9 mouse cellular contexts compared by ENCODE assay signal in genomic region chr7:116294961-116295360, GRCm38 (mm10). TPM values are rescaled to one million over a fixed set of nuclear protein-coding genes. Genes with fewer than 3 reads are reported as not detected.
A peak's percentile ranks its signal among the peaks of the same experiment; 100 is the strongest.
DNase-seq lines count a peak whose midpoint lies in the region; ATAC-seq and TF ChIP-seq lines count a peak whose summit lies in the region.
"Had no signal": no experiment of that assay in that cellular context is flagged by ENCODE, and none has a peak within 500 bp of the region (broad histone marks: within the 10 kb centered on the region; RNA-seq: fewer than 3 reads in every experiment).

No protein-coding gene starts in this region.

- 44% methylated on average over 3 of the region's 3 CpGs for WGBS in embryonic facial prominence, embryonic 14.5 days

- ATAC-seq in embryonic facial prominence, embryonic 14.5 days (ENCODE audit: low read depth): peak; percentile 69; the same call in 1 of the 2 replicates
- ATAC-seq in megakaryocyte progenitor cell, adult 5-6 weeks (replicated peaks; ENCODE audit: poor library complexity): peak; percentile 42

- H3K27ac ChIP-seq in MEL (ENCODE audit: control insufficient read depth, low read depth, low read length): peak overlapping the region; percentile 36
- H3K27ac ChIP-seq in embryonic facial prominence, embryonic 14.5 days (replicated peaks; ENCODE audit: low read depth, low read length): no peak overlapping the region; the same call in 1 of the 2 replicates
- H3K27ac ChIP-seq: layer of hippocampus, adult 2 months had no signal

- no peak overlapping the region for H3K9ac ChIP-seq in MEL (ENCODE audit: control insufficient read depth, low read depth, low read length, poor library complexity, severe bottlenecking)
- H3K9ac ChIP-seq in embryonic facial prominence, embryonic 14.5 days (ENCODE audit: low read depth, low read length): 0 out of 2 replicates have a peak overlapping the region, but pooled peaks have one; percentile 32

- H3K4me2 ChIP-seq in embryonic facial prominence, embryonic 14.5 days (ENCODE audit: low read depth, low read length): no peak overlapping the region

- H3K79me2 ChIP-seq in MEL (ENCODE audit: control insufficient read depth, insufficient read depth, low read length, poor library complexity): no peaks in the 10 kb centered on the region

- peak; percentile 65 for DNase-seq in kidney, adult 11 months
- DNase-seq in kidney, adult 8-10 months: no peak
- DNase-seq in MEL (ENCODE audit: low read depth, low spot score): peak; percentile 83
- DNase-seq in embryonic facial prominence, embryonic 14.5 days (ENCODE audit: low spot score): peak; percentile 60
- DNase-seq in gastrocnemius, postnatal 4 days (ENCODE audit: low spot score in 2 of 2): no peak
- DNase-seq in cerebellum, postnatal 10 days: no peak
- no peak for DNase-seq in cerebellum, adult 18-20 months

- no peaks in the 10 kb centered on the region for H3K9me3 ChIP-seq in MEL (replicated peaks; ENCODE audit: insufficient read depth, low read length)
- H3K9me3 ChIP-seq in embryonic facial prominence, embryonic 14.5 days (ENCODE audit: control insufficient read depth, low read length): no peaks in the 10 kb centered on the region

- no peak overlapping the region for H3K4me3 ChIP-seq in MEL (ENCODE audit: control insufficient read depth in 1 of 2, insufficient read depth in 1 of 2, low read depth in 2 of 2, low read length in 2 of 2)
- no peak overlapping the region for H3K4me3 ChIP-seq in embryonic facial prominence, embryonic 14.5 days (ENCODE audit: low read depth, low read length)
- H3K4me3 ChIP-seq: layer of hippocampus, adult 2 months had no signal

- H3K36me3 ChIP-seq in MEL (ENCODE audit: control insufficient read depth in 1 of 2, insufficient read depth in 2 of 2, low read length in 2 of 2): peaks cover 0 to 8% of the 10 kb centered on the region in 2 experiments; a peak in 2 of 4 replicates
- H3K36me3 ChIP-seq in embryonic facial prominence, embryonic 14.5 days (ENCODE audit: control insufficient read depth, insufficient read depth, low read length): no peaks in the 10 kb centered on the region

- H3K4me1 ChIP-seq in MEL (ENCODE audit: control insufficient read depth in 1 of 2, insufficient read depth in 2 of 2, low read length in 2 of 2): peaks cover 8 to 14% of the 10 kb centered on the region in 2 experiments
- H3K4me1 ChIP-seq in embryonic facial prominence, embryonic 14.5 days (ENCODE audit: control insufficient read depth, insufficient read depth, low read length): no peaks in the 10 kb centered on the region

- no peak for TF ChIP-seq RAD21 in MEL (IDR thresholded peaks at IDR 0.05; ENCODE audit: low read depth, low read length)

- H3K27me3 ChIP-seq in MEL (ENCODE audit: control insufficient read depth in 1 of 2, insufficient read depth in 2 of 2, low read length in 2 of 2): no peaks in the 10 kb centered on the region
- H3K27me3 ChIP-seq in embryonic facial prominence, embryonic 14.5 days (replicated peaks; ENCODE audit: control insufficient read depth, insufficient read depth, low read length): no peaks in the 10 kb centered on the region

- TF ChIP-seq POLR2A in MEL (IDR thresholded peaks at IDR 0.05; ENCODE audit: control insufficient read depth in 1 of 2, insufficient read depth in 1 of 2, low read depth in 1 of 2, low read length in 2 of 2, poor library complexity in 1 of 2): no peak

- TF ChIP-seq EP300 in MEL (IDR thresholded peaks at IDR 0.05; ENCODE audit: low read depth in 1 of 2, low read length in 2 of 2): peak; percentile 48 to 73; a peak in 3 of 4 replicates

- no peak for TF ChIP-seq CTCF in MEL (IDR thresholded peaks at IDR 0.05 in 2 of 3, conservative IDR thresholded peaks at IDR 0.05 in 1 of 3; ENCODE audit: control insufficient read depth in 1 of 3, insufficient read depth in 1 of 3, low read depth in 2 of 3, low read length in 3 of 3, poor library complexity in 1 of 3, severe bottlenecking in 1 of 3)

TF ChIP-seq in MEL, 35 proteins besides CTCF, POLR2A, EP300 and RAD21:
- TF ChIP-seq BHLHE40 (IDR thresholded peaks at IDR 0.05; ENCODE audit: borderline replicate concordance, low read depth, low read length) (no peak), NELFE (IDR thresholded peaks at IDR 0.05; ENCODE audit: low read depth, low read length) (no peak), MAX (IDR thresholded peaks at IDR 0.05; ENCODE audit: low read length) (no peak), JUND (IDR thresholded peaks at IDR 0.05; ENCODE audit: low read depth, low read length) (no peak), ZMIZ1 (IDR thresholded peaks at IDR 0.05; ENCODE audit: low read depth, low read length) (no peak), E2F4 (IDR thresholded peaks at IDR 0.05; ENCODE audit: borderline replicate concordance, low read depth, low read length) (no peak), TAL1 (IDR thresholded peaks at IDR 0.05; ENCODE audit: low read length) (no peak), ZKSCAN1 (IDR thresholded peaks at IDR 0.05; ENCODE audit: low read depth, low read length) (no peak), POLR2AphosphoS5 (IDR thresholded peaks at IDR 0.05; ENCODE audit: borderline replicate concordance, low read depth, low read length) (no peak), MXI1 (IDR thresholded peaks at IDR 0.05; ENCODE audit: low read depth, low read length) (peak; percentile 45), POLR2AphosphoS2 (IDR thresholded peaks at IDR 0.05; ENCODE audit: low read length) (no peak), HCFC1 (IDR thresholded peaks at IDR 0.05; ENCODE audit: low read depth, low read length) (no peak), CHD2 (IDR thresholded peaks at IDR 0.05; ENCODE audit: low read length) (no peak), SIN3A (IDR thresholded peaks at IDR 0.05; ENCODE audit: low read length) (peak; percentile 57), SMC3 (IDR thresholded peaks at IDR 0.05; ENCODE audit: low read depth, low read length) (no peak), USF1 (IDR thresholded peaks at IDR 0.05; ENCODE audit: low read depth, low read length) (no peak), TCF12 (IDR thresholded peaks at IDR 0.05; ENCODE audit: low read depth, low read length) (no peak), MAZ (IDR thresholded peaks at IDR 0.05; ENCODE audit: low read depth, low read length) (peak; percentile 75), KAT2A (conservative IDR thresholded peaks at IDR 0.05; ENCODE audit: low read depth, low read length) (no peak), RCOR1 (IDR thresholded peaks at IDR 0.05; ENCODE audit: low read depth, low read length) (no peak; the same call in 1 of the 2 replicates), ZC3H11A (IDR thresholded peaks at IDR 0.05; ENCODE audit: low read depth, low read length) (no peak), UBTF (IDR thresholded peaks at IDR 0.05; ENCODE audit: borderline replicate concordance, insufficient read depth, low read depth, low read length) (no peak), MEF2A (IDR thresholded peaks at IDR 0.05; ENCODE audit: extremely low read depth, insufficient replicate concordance, low read depth, low read length, poor library complexity, severe bottlenecking) (no peak), CHD1 (IDR thresholded peaks at IDR 0.05; ENCODE audit: low read depth, low read length) (no peak)
TF ChIP-seq in MEL: peak in this region for 3.

RNA-seq across cellular contexts. Expression of gene Plekha7, which starts 13.2 kb away (rescaled TPM):
- 4.4 and 4.9 TPM in 2 replicates for total RNA-seq in MEL (2012; rRNA removed)
- 10 to 100 TPM in 1 of 2 experiments, not detected in 1; 14.5 TPM for polyA plus RNA-seq in MEL (2012; ENCODE audit: insufficient read depth in 1 of 2, insufficient read length in 2 of 2, low read depth in 1 of 2, low replicate concordance in 2 of 2, missing spikeins in 1 of 2)
- 8.2 and 9.2 TPM in 2 replicates for polyA plus RNA-seq in embryonic facial prominence, embryonic 14.5 days (2014; fragmentation: Nextera tagmentation; extraction: Ambion mirVana)
- total RNA-seq in megakaryocyte progenitor cell, adult 5-6 weeks (2015): 0.12 and 0.62 TPM in 2 replicates
- total RNA-seq in megakaryocyte progenitor cell, adult 5-6 weeks (2017): 0.42 and 0.88 TPM in 2 replicates
- 1 to 10 TPM; 4.0 TPM for total RNA-seq in gastrocnemius, postnatal 4 days (2021)

RNA-seq across cellular contexts. Expression of gene Rps13, which starts 39.0 kb away (rescaled TPM):
- 1,903 and 1,952 TPM in 2 replicates for total RNA-seq in MEL (2012; rRNA removed)
- polyA plus RNA-seq in MEL (2012; ENCODE audit: insufficient read depth in 1 of 2, insufficient read length in 2 of 2, low read depth in 1 of 2, low replicate concordance in 2 of 2, missing spikeins in 1 of 2): 100 to 1,000 TPM in 1 of 2 experiments, not detected in 1; 388 TPM
- polyA plus RNA-seq in embryonic facial prominence, embryonic 14.5 days (2014; fragmentation: Nextera tagmentation; extraction: Ambion mirVana): 864 and 873 TPM in 2 replicates
- total RNA-seq in megakaryocyte progenitor cell, adult 5-6 weeks (2015): 1,937 and 1,943 TPM in 2 replicates
- total RNA-seq in megakaryocyte progenitor cell, adult 5-6 weeks (2017): 3,821 and 3,826 TPM in 2 replicates
- total RNA-seq in gastrocnemius, postnatal 4 days (2021): 100 to 1,000 TPM; 486 to 492 TPM

Comparison
In these comparisons a context has a peak if more than half of its experiments do, and no peak if none do; other contexts are left out.
1. DNase-seq: peak in kidney, adult 11 months (single experiment), MEL (single experiment) and embryonic facial prominence, embryonic 14.5 days (single experiment); none in kidney, adult 8-10 months (0 of 2), gastrocnemius, postnatal 4 days (0 of 2), cerebellum, postnatal 10 days (0 of 2) and cerebellum, adult 18-20 months (0 of 2).